Mouse (Mus musculus) kidney, postnatal 10 days (tissue): ENCODE data around the gene Clca4b.
"Not testable (repeated sequence)": the region's sequence is repeated elsewhere in the genome, so short reads cannot be mapped to it uniquely, and the experiment has no call there.

Experiments used
- DNase-seq: peaks from one replicate; pipeline ENCODE4 v3.0.0; 2021; ENCODE audit warnings: mixed read lengths

Clca4b gene

DNA sequence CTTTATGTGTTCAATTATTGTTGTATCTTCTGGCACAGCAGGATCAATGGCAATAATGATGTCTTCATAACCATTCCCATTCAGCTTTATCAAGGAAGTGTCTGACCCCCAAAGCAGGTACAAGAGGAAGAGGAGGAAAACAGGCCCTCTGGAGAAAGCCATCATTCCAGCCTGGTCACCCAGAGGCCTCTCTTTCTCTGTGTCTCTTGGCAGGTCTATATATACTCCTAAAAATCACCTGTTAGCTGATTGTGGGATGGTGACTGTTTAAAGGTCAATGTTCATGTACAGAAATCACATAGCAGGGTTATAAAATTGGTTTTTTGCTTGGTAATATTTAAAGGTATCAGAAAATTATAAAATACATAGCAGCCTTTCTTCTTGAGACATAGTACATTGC, at the start of gene Clca4b:
Gene Clca4b (minus strand): TSS at position 195 of the 400 bp plus-strand sequence.
- no peak for DNase-seq

DNA sequence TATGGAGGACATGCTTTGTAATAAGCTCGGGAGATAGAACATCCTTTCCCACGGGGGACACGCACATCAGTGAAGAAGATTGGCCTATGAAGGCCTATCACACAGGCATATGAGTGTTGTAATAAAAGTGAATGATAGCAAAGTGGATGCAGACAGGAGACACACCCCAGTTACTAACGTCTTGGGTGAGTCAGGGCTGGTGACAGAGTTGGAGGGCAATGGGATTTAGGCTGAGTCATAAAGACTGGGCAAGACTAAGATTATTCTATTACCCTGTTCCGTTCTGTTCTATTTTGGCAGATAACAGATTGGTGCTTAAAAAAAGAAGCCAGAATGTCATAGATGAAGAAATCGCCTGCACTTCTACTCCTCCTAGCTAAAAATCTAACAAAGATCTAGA, 48.2 kb upstream of the Clca4b start:
- DNase-seq: no peak

DNA sequence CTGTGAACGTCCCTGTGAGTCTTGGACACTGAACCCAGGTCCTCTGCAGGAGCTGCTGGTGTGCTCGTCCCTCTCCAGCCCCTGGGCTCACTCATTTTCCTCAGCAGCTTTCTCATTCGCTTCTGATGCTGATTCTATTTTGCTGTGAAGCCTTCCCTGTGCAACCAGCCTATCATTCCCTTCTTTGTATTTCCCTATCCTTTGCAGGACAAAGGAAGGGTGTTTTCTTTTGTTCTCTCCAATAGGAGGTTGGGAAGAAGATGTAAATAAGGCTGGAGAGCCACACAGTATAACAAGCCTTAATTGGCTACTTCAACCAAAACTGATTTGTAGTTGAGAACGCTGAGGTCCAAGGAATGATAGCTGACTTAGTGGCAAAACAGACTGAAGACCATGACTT, 45.3 kb upstream of the Clca4b start:
- DNase-seq: no peak

DNA sequence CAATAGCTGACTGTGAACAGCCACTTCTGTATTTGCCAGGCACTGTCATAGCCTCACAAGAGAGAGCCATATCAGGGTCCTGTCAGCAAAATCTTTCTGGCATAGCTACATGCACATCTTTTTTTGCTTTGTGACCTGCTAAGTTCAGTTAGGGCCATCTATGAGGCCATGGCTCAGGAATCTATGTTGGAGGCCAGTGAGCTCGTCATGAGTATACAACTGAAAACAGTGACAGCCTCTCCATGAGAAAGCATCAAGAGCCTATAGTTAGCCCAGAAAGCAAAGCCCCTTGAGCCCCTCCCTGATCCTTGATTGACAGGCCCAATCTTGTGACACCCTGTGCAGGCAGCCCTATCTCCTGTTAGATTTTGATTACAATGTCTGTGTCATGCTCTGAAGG, 43.8 kb upstream of the Clca4b start:
- DNase-seq: no peak

DNA sequence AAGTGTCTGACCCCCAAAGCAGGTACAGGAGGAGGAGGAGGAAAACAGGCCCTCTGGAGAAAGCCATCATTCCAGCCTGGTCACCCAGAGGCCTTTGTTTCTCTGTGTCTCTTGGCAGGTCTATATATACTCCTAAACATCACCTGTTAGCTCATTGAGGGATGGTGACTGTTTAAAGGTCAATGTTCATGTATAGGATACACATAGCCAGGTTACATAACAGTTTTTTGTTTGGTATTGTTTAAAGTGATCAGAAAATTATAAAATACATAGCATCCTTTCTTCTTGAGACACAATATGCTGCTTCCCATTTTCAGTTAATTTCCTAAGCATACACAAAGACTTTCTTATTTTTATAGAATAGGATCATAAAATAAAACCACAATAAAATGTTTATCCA, 42.6 kb upstream of the Clca4b start, which contains the start of gene Clca4a:
Gene Clca4a (minus strand): TSS at position 101 of the 400 bp plus-strand sequence.
- DNase-seq: no peak

DNA sequence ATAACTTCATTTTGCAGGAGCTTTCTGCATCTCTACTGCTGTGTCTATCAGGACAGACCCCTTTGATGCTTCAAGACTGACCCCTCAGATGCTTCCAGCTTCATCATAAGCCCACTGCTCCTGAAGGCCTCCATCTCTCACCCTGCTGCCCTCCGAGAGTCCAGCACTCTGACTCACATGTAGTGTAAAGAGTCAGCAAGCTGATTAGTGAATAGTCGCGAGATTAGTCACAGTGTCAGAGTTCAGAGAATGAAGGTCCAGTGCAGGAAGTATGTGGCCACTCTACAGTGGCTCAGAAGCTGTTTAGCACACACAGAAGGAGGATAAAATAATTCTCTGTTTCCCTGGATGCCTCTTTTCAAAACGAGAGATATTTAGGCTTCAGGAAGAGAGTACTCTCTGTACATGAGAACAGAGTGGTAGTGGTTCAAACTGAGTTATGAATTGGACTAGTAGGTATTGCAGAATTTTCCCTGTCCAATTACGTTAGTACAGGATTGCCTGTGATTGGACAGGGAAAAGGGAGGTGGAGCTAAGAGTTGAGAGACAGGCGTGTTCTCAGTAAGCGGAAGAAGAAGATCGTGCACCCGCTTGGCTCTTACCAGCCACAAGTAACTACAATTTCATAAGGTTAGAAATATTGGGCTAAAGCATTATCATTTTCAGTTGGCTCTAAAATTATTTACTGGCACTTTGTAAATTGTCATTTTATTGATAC, 39.4 kb upstream of the Clca4b start:
- no peak for DNase-seq

DNA sequence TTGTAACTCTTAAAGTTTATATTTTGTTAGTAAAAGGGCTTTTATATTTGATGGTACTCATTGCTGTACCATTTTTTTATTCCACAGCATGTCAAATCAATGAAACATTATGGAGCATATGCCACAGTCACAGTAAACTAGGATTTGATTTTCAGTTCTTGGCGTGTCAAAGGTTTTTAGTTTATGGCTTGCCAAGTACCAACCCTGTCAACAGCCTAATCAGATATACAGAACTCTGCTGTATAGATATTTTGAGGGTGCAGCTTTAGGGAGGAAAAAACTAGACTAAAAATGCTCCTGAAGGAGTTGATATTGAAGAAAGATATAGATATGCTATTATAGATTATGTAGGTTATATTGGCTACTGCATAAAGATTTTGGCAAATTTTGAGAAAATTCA, 37.4 kb upstream of the Clca4b start:
- no peak for DNase-seq

DNA sequence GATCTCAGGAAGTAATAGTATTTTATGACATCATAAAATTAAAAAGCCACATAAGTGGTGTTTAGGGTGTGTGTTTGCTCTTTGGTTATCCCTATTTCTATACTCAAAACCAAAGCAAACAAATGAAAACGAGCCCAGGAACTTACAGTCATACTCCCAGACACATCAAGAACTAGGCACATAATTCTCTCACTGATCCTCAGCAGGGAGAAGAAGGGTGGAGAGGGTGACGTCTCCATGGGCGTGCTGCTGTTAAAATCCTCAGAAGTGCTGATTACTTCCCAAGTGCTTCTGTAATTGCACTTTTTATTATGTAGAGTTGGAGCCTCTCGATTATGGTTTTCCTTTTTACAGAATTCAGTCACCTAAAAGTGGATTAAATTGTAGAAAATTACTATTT, 33.7 kb upstream of the Clca4b start:
- DNase-seq: no peak

DNA sequence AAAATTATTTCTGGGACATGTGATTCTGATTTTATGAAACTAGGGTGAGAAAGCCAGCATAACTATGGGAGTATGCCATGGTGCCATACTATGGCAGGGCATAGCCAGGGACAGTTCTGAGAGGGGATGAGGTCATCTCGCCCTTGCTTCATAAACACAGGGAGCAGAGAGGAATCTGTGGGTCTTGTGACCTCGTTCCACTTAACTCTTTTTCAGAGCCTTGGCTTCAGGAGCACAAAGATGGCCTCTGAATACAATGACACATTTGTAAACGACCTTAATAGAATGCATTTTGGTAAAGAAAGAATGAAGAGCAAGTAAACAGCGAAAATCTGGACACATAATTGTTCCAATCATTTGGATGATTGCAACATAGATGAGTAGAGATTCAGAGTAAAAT, 18.5 kb upstream of the Clca4b start:
- no peak for DNase-seq

DNA sequence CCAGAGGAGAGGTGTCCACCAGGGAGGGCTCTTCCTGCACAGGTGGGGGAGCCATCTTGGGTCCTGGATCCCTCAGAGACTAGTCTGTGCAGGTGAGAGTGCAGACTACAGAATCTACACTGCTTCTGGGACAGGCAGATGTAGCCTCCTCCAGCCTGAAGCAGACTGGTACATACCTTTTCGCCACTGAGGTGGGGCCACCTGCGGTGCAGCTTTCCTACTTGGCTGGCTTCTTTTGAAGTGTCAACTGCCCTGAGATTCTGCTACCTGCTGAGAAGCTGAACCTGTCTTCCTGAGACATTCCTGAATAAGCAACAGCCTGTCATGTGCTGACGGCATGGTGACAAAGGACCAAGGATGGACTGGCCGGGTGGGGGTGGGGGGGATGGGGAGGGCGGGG, 15.0 kb upstream of the Clca4b start:
- not testable (repeated sequence) for DNase-seq

DNA sequence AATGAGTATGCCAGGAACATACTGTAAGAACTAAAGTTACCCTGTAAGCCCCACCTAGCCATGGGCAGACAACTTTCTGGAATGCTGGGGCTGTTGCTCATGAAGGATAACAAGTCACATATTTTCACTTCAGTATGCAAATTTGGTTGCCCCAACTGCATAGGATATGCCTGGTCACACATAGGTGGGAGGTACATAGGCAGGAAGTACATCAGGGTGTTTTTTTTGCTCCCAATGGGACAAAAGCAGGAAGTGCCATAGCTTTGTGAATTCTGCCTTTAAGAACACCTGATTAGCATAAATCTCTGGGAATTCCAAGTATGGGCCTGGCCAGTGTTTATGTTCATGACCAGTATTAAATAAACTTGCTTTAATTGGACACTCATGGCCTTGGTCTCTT, 1.3 kb upstream of the Clca4b start:
- not testable (repeated sequence) for DNase-seq

DNA sequence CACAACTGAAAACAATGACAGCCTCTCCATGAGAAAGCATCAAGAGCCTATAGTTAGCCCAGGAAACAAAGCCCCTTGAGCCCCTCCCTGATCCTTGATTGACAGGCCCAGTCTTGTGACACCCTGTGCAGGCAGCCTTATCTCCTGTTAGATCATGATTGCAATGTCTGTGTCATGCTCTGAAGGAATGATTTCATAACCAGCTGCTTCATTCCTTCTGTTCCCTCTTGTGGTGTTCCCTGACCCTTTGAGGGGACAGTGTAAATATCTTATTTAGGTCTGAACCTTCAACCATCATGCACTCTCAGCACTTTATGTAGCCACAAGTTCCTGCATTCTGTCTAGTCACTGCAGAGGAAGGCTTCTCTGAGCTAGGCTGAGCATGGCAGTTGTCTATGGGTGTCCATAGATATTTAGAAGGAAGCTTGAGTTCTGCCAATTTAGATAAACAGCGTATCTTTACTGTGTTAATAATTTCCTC, 722 bp upstream of the Clca4b start:
- no peak for DNase-seq

DNA sequence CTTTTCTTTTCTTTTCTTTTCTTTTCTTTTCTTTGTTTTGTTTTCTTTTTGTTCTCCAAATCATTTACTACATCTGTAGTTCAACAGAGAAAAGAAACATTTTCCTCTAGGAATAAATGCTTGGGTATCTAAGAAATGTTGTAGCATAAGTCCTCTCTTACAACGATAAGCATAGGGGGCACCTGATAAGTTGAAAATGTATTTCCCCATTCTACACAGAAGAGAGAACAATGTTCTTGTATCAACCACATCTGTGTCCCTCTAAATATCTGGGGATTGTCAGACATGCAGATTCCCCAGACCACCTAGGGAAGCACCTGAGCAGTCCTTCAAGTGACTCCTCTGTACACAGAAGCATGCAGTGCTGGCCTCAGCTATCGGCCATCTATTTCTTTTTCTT, 18.3 kb downstream of the Clca4b start:
- no peak for DNase-seq

DNA sequence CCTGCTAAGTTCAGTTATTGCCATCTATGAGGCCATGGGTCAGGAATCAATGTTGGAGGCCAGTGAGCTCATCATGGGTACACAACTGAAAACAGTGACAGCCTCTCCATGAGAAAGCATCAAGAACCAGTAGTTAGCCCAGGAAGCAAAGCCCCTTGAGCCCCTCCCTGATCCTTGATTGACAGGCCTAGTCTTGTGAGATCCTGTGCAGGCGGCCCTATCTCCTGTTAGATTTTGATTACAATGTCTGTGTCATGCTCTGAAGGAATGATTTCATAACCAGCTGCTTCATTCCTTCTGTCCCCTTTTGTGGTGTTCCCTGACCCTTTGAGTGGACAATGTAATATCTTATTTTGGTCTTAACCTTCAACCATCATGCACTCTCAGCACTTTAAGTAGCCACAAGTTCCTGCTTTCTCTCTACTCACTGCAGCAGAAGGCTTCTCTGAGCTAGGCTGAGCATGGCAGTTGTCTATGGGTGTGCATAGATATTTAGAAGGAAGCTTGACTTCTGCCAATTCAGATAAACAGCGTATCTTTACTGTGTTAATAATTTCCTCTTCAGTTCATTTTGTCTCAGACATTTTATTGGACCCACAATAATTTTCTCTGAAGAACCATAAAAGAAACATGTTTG, 35.2 kb downstream of the Clca4b start:
- DNase-seq: no peak

DNA sequence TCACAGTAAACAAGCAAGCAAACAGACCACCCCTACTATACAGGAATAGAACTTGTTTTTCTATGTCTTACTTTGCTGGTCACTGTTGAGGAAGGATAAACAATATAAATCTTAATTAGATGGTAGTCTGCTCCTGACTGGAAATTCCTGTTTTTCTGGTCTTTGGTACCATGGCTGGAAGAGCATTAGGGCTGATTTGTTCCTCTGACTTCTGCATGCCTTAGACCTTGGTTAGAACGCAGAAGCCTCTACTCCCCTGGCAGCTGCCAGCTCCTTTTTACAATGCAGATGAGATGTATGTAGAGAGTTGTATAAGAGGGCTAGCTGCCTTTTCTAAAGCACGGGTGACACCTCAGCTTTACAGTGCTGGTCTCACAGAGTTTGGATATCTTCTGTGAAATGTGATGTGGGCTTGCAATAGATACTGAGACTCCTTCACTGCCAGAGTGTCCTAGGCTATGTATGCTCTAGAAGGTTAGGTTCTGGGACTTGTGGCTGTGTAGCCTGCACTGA, 42.0 kb downstream of the Clca4b start:
- DNase-seq: no peak

DNA sequence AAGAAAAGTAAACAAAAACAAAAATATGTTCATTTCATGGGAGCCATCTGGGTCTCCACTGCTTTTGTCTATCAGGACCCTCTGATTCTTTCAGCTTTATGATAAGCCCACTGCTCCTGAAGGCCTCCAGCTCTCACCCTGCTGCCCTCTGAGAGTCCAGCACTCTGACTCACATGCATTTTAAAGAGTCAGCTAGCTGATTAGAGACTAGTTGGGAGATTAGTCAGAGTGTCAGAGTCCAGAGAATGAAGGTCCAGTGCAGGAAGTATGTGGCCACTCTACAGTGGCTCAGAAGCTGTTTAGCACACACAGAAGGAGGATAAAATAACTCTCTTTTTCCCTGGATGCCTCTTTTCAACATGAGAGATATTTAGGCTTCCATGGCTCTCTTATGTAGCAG, 45.4 kb downstream of the Clca4b start:
- no peak for DNase-seq

DNA sequence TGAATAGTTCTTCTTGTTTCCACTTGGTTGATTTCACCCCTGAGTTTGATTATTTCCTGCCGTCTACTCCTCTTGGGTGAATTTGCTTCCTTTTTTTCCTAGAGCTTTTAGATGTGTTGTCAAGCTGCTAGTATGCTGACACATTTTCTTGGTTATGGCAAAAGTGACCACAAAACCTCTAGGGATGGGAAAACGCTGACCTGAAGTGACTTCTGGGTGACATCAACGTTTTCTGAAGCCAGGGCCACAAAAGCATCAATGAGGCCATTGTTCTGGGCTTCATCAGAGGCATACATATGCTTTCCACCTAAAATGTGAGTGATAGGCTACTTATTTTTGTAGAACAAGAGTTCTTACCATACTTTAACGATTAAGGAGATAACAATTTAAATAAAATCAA, 60.3 kb downstream of the Clca4b start:
- DNase-seq: not testable (repeated sequence)
